Mouse (Mus musculus): ENCODE measurements around the gene Adamtsl5. TPM values are rescaled to one million over a fixed set of nuclear protein-coding genes. Genes with fewer than 3 reads are reported as not detected.

The Adamtsl5 gene
- total and polyA plus RNA-seq, 2 experiments = 0.28 to 1.6 TPM

GRCm38 (mm10) chr10:80302082-80302355, 46.2 kb downstream of the Adamtsl5 start:
- Histone ChIP-seq H3K27me3 (ENCODE audit: control insufficient read depth, insufficient read depth, low read length) (0 out of 2 replicates have a peak, but pooled peaks cover 4% of the 10 kb centered on the region), H3K79me2 (ENCODE audit: control insufficient read depth, insufficient read depth, low read length) (no peaks in the 10 kb centered on the region), H3K9ac (ENCODE audit: low read depth, low read length) (no peak overlapping the region), H3K4me1 (ENCODE audit: control insufficient read depth, insufficient read depth, low read length) (0 out of 2 replicates have a peak, but pooled peaks cover 2% of the 10 kb centered on the region), H3K27ac (replicated peaks; ENCODE audit: insufficient read depth, low read depth, low read length) (no peak overlapping the region), H3K4me3 (ENCODE audit: insufficient read depth, low read depth, low read length) (no peak overlapping the region), H3K36me3 (ENCODE audit: control insufficient read depth, insufficient read depth, low read length) (no peaks in the 10 kb centered on the region)
- 32% methylated on average over 5 of the region's 5 CpGs for WGBS
- no peak for DNase-seq (ENCODE audit: extremely low read depth, low read depth, low spot score)
- TF ChIP-seq POLR2A (IDR thresholded peaks at IDR 0.05; ENCODE audit: extremely low read depth, insufficient read depth, low read length) (no peak), CTCF (IDR thresholded peaks at IDR 0.05; ENCODE audit: low read depth, low read length) (no peak)

GRCm38 (mm10) chr10:80301256-80302081, 46.7 kb downstream of the Adamtsl5 start:
- TF ChIP-seq CTCF (IDR thresholded peaks at IDR 0.05; ENCODE audit: low read depth, low read length) = no peak
- no peak for TF ChIP-seq POLR2A (IDR thresholded peaks at IDR 0.05; ENCODE audit: extremely low read depth, insufficient read depth, low read length)
- Histone ChIP-seq H3K79me2 (ENCODE audit: control insufficient read depth, insufficient read depth, low read length) (no peaks in the 10 kb centered on the region), H3K27ac (replicated peaks; ENCODE audit: insufficient read depth, low read depth, low read length) (no peak overlapping the region), H3K4me3 (ENCODE audit: insufficient read depth, low read depth, low read length) (no peak overlapping the region), H3K9ac (ENCODE audit: low read depth, low read length) (no peak overlapping the region), H3K36me3 (ENCODE audit: control insufficient read depth, insufficient read depth, low read length) (no peaks in the 10 kb centered on the region), H3K27me3 (ENCODE audit: control insufficient read depth, insufficient read depth, low read length) (0 out of 2 replicates have a peak, but pooled peaks cover 4% of the 10 kb centered on the region), H3K4me1 (ENCODE audit: control insufficient read depth, insufficient read depth, low read length) (0 out of 2 replicates have a peak, but pooled peaks cover 2% of the 10 kb centered on the region)
- 80% methylated on average over 10 of the region's 10 CpGs for WGBS
- DNase-seq (ENCODE audit: extremely low read depth, low read depth, low spot score) = no peak

- H3K9ac ChIP-seq (ENCODE audit: low read depth, low read length) = no peak overlapping the region
- 0 out of 2 replicates have a peak, but pooled peaks cover 2% of the 10 kb centered on the region for H3K4me1 ChIP-seq (ENCODE audit: control insufficient read depth, insufficient read depth, low read length)
- no peaks in the 10 kb centered on the region for H3K36me3 ChIP-seq (ENCODE audit: control insufficient read depth, insufficient read depth, low read length)
- no peak overlapping the region for H3K27ac ChIP-seq (replicated peaks; ENCODE audit: insufficient read depth, low read depth, low read length)
- DNase-seq (ENCODE audit: extremely low read depth, low read depth, low spot score) = no peak
- 0 out of 2 replicates have a peak, but pooled peaks cover 4% of the 10 kb centered on the region for H3K27me3 ChIP-seq (ENCODE audit: control insufficient read depth, insufficient read depth, low read length)
- WGBS = 53% methylated on average over 11 of the region's 11 CpGs
- no peak overlapping the region for H3K4me3 ChIP-seq (ENCODE audit: insufficient read depth, low read depth, low read length)
- TF ChIP-seq POLR2A (IDR thresholded peaks at IDR 0.05; ENCODE audit: extremely low read depth, insufficient read depth, low read length) = no peak
- no peak for TF ChIP-seq CTCF (IDR thresholded peaks at IDR 0.05; ENCODE audit: low read depth, low read length)
- H3K79me2 ChIP-seq (ENCODE audit: control insufficient read depth, insufficient read depth, low read length) = no peaks in the 10 kb centered on the region
Measured at GRCm38 (mm10) chr10:80300672-80301181, 47.5 kb downstream of the Adamtsl5 start.

GRCm38 (mm10) chr10:80299824-80300223, 48.4 kb downstream of the Adamtsl5 start:
- Histone ChIP-seq H3K27ac (replicated peaks; ENCODE audit: insufficient read depth, low read depth, low read length) (no peak overlapping the region), H3K9ac (ENCODE audit: low read depth, low read length) (no peak overlapping the region), H3K4me3 (ENCODE audit: insufficient read depth, low read depth, low read length) (no peak overlapping the region), H3K79me2 (ENCODE audit: control insufficient read depth, insufficient read depth, low read length) (no peaks in the 10 kb centered on the region), H3K4me1 (ENCODE audit: control insufficient read depth, insufficient read depth, low read length) (0 out of 2 replicates have a peak, but pooled peaks cover 2% of the 10 kb centered on the region), H3K36me3 (ENCODE audit: control insufficient read depth, insufficient read depth, low read length) (no peaks in the 10 kb centered on the region), H3K27me3 (ENCODE audit: control insufficient read depth, insufficient read depth, low read length) (0 out of 2 replicates have a peak, but pooled peaks cover 4% of the 10 kb centered on the region)
- 59% methylated on average over 10 of the region's 10 CpGs for WGBS
- TF ChIP-seq CTCF (IDR thresholded peaks at IDR 0.05; ENCODE audit: low read depth, low read length) (no peak), POLR2A (IDR thresholded peaks at IDR 0.05; ENCODE audit: extremely low read depth, insufficient read depth, low read length) (no peak)
- no peak for DNase-seq (ENCODE audit: extremely low read depth, low read depth, low spot score)

- 0 out of 2 replicates have a peak, but pooled peaks cover 4% of the 10 kb centered on the region for H3K27me3 ChIP-seq (ENCODE audit: control insufficient read depth, insufficient read depth, low read length)
- TF ChIP-seq POLR2A (IDR thresholded peaks at IDR 0.05; ENCODE audit: extremely low read depth, insufficient read depth, low read length) (no peak), CTCF (IDR thresholded peaks at IDR 0.05; ENCODE audit: low read depth, low read length) (no peak)
- H3K9ac ChIP-seq (ENCODE audit: low read depth, low read length) = no peak overlapping the region
- 0 out of 2 replicates have a peak, but pooled peaks cover 2% of the 10 kb centered on the region for H3K4me1 ChIP-seq (ENCODE audit: control insufficient read depth, insufficient read depth, low read length)
- H3K27ac ChIP-seq (replicated peaks; ENCODE audit: insufficient read depth, low read depth, low read length) = no peak overlapping the region
- 27% methylated on average over 15 of the region's 15 CpGs for WGBS
- no peak overlapping the region for H3K4me3 ChIP-seq (ENCODE audit: insufficient read depth, low read depth, low read length)
- no peak for DNase-seq (ENCODE audit: extremely low read depth, low read depth, low spot score)
- no peaks in the 10 kb centered on the region for H3K79me2 ChIP-seq (ENCODE audit: control insufficient read depth, insufficient read depth, low read length)
- H3K36me3 ChIP-seq (ENCODE audit: control insufficient read depth, insufficient read depth, low read length) = peaks cover 4% of the 10 kb centered on the region
Measured at GRCm38 (mm10) chr10:80299301-80299700, 48.9 kb downstream of the Adamtsl5 start.
